Mouse (Mus musculus) limb, embryonic 14.5 days (tissue): ENCODE results near the gene Pabpn1. TPM values are rescaled to one million over a fixed set of nuclear protein-coding genes. Genes with fewer than 3 reads are reported as not detected.

Source experiments
- ATAC-seq: fragments of 200-750 bp; cut with Nextera tagmentation; 2 replicates; pipeline ENCODE4 v1.8.0; 2017; ENCODE audit warnings: low read depth, moderate number of reproducible peaks, moderate TSS enrichment; ENCODE audit not compliant: low FRiP score
- DNase-seq: peaks from one replicate; pipeline ENCODE4 v3.0.0-alpha.2; 2015; ENCODE audit warnings: low spot score
- H3K27ac ChIP-seq: fragments of 300-500 bp; sonication (generic); replicated peaks from 2 replicates; pipeline ENCODE4 v1.5.1; 2014; ENCODE audit warnings: low read depth, mild to moderate bottlenecking, low read length, moderate library complexity, mixed read lengths
- H3K27me3 ChIP-seq: fragments of 300-500 bp; sonication (generic); 2 replicates; pipeline ENCODE4 v1.6.1; 2014; ENCODE audit warnings: low read length, mixed read lengths; ENCODE audit not compliant: control insufficient read depth, insufficient read depth
- H3K36me3 ChIP-seq: fragments of 300-500 bp; sonication (generic); 2 replicates; pipeline ENCODE4 v1.6.1; 2014; ENCODE audit warnings: mild to moderate bottlenecking, low read length, moderate library complexity, mixed read lengths; ENCODE audit not compliant: control insufficient read depth, insufficient read depth
- H3K4me1 ChIP-seq: fragments of 300-500 bp; sonication (generic); 2 replicates; pipeline ENCODE4 v1.6.1; 2014; ENCODE audit warnings: antibody characterized with exemption, low read length, mixed read lengths; ENCODE audit not compliant: control insufficient read depth, insufficient read depth
- H3K4me2 ChIP-seq: fragments of 300-500 bp; sonication (generic); replicated peaks from 2 replicates; pipeline ENCODE4 v1.6.1; 2014; ENCODE audit warnings: low read depth, mild to moderate bottlenecking, low read length, moderate library complexity; ENCODE audit not compliant: severe bottlenecking
- H3K4me3 ChIP-seq: fragments of 300-500 bp; sonication (generic); replicated peaks from 2 replicates; pipeline ENCODE4 v1.5.1; 2014; ENCODE audit warnings: low read length
- H3K9ac ChIP-seq: fragments of 300-500 bp; sonication (generic); 2 replicates; pipeline ENCODE4 v1.6.1; 2014; ENCODE audit warnings: mild to moderate bottlenecking, low read depth, low read length, moderate library complexity; ENCODE audit not compliant: severe bottlenecking
- H3K9me3 ChIP-seq: fragments of 300-500 bp; sonication (generic); 2 replicates; pipeline ENCODE4 v1.6.1; 2016; ENCODE audit warnings: low read length; ENCODE audit not compliant: control insufficient read depth
- POLR2A ChIP-seq: fragments of 200-500 bp; IDR thresholded peaks from 2 replicates; pipeline ENCODE4 v1.8.0; 2012; ENCODE audit warnings: inconsistent platforms, mild to moderate bottlenecking, moderate library complexity, borderline replicate concordance; ENCODE audit not compliant: insufficient read depth, insufficient read length; ENCODE audit errors: extremely low read depth
- WGBS: fragments of 180-500 bp; shearing (Covaris S2); extraction: QIAGEN DNeasy Blood & Tissue Kit; methylation state at CpG from one replicate; pipeline ENCODE4 v1.1.7; 2014; 5-methylcytosine and 5-hydroxymethylcytosine counted together
- polyA plus RNA-seq, 2 experiments: library from polyadenylated mRNA; depleted of rRNA in 1 of 2; stranded (reverse) in 1 of 2; unstranded in 1 of 2; fragments of >200 nt; fragmentation: Nextera tagmentation in 1 of 2; extraction: Ambion mirVana in 1 of 2; gene quantifications; 2 replicates each; pipeline versions ENCODE4 v1.2.1 to v1.2.3; 2012 to 2014

The Pabpn1 gene
- polyA plus RNA-seq, 2 experiments: 137 to 495 TPM

DNA sequence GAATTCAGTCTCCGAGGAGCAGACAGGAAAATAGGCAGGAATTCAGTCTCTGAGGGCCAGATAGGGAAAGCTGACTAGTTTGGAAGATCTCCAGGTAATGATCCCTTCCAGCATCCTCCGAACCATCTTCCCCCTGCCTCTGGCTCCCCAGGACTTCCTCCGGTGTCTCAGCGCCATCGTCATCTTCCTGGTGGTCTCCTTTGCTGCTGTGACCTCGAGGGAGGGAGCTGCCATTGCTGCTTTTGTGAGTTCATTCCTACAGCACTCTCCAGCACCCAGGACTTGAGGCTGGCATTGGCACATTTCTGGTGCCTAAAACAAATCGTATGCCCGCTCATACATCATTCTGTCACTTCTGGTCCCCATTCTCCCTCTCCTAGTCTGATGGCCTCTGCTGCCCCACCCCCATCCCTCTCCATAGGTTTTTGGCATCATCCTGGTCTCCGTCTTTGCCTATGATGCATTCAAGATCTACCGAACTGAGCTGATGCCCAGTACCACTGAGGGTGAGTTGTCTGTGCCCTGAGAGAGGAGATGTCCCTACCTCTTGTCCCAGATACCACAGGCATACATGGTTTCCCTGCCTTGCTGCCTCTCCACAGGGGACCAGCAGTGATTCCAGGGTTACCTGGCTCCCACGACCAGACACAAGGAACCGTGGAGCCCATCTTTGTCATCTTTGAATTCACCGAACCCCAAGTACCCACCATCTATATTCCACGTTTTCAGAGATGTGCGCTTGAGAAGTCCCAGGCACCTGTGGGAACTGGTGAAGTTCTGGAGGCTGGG, 46.3 kb downstream of the Pabpn1 start:
- ATAC-seq (no peak), DNase-seq (no peak)
- no peak overlapping the region for H3K27ac ChIP-seq
- H3K4me3 ChIP-seq: no peak overlapping the region
- H3K4me2 ChIP-seq: no peak overlapping the region
- WGBS: 82% methylated on average over 15 of the region's 15 CpGs
- no peaks in the 10 kb centered on the region for H3K27me3 ChIP-seq
- no peak overlapping the region for H3K9ac ChIP-seq
- H3K9me3 ChIP-seq: no peaks in the 10 kb centered on the region
- H3K36me3 ChIP-seq: no peaks in the 10 kb centered on the region
- peaks cover 13% of the 10 kb centered on the region for H3K4me1 ChIP-seq
- no peak for TF ChIP-seq POLR2A

DNA sequence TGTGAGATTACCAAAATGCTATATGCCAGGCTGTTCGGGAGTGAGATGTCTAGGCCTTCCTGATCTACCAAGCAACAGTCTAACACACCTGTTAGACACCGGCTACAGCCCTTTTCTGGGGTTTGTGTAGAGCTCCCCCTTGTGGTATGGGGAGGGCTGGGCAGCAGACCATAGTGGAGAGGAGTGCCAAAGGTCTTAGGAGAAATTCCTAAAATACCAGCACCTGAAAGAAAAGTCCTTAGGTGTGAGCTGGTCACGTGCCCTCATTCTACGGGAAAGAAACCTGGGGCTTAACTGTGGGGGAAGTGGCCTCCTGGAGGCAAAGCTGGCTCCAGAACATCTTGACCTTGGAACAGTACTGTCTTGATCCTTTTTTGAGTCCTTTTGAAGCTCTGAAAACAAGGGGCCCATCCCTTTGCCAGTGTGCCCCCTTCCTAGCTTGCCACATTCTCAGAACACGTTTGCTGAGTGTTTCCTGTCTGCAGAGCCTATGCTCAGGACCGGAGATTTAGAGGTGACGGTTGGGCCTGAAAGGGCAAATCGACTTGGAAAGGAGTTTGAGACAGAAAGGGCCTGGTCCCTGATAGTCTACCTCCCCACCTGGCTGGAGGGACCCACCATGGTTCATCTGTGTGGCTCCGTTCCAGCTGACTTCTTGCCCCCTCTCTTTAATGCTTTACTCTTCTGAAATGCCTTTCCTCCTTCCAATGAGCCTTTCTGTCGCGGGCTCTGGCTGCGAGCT, 47.3 kb downstream of the Pabpn1 start:
- no peaks in the 10 kb centered on the region for H3K9me3 ChIP-seq
- H3K36me3 ChIP-seq: no peaks in the 10 kb centered on the region
- no peaks in the 10 kb centered on the region for H3K27me3 ChIP-seq
- no peak overlapping the region for H3K27ac ChIP-seq
- H3K4me3 ChIP-seq: no peak overlapping the region
- peaks cover 13% of the 10 kb centered on the region for H3K4me1 ChIP-seq
- peak; percentile 57 for DNase-seq
- TF ChIP-seq POLR2A: no peak
- peak; percentile 62 for ATAC-seq
- H3K4me2 ChIP-seq: no peak overlapping the region
- H3K9ac ChIP-seq: no peak overlapping the region
- WGBS: 51% methylated on average over 12 of the region's 12 CpGs

DNA sequence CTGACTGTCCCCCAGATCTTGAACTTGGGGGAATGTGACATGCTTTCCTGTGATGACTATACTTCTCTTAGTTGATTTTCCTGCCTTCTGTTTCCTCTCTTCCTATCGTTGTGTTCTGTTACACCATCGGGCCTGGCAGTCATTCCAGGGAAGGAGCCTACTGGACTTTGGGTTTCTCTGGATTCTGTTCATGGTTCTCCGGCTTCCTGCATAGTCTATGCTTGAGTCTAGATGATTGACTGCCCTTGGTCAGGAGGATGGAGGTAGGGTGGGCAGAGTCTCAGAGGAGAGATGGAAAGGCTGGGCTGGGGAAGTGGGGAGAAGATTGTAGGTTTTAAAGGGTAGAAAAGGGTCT, 47.9 kb downstream of the Pabpn1 start:
- Histone ChIP-seq H3K9ac (no peak overlapping the region), H3K4me1 (peaks cover 13% of the 10 kb centered on the region), H3K9me3 (no peaks in the 10 kb centered on the region), H3K27ac (no peak overlapping the region), H3K4me3 (no peak overlapping the region), H3K27me3 (no peaks in the 10 kb centered on the region), H3K4me2 (no peak overlapping the region), H3K36me3 (no peaks in the 10 kb centered on the region)
- no peak for TF ChIP-seq POLR2A
- WGBS: 74% methylated on average over 3 of the region's 3 CpGs
- no peak for ATAC-seq
- DNase-seq: no peak

DNA sequence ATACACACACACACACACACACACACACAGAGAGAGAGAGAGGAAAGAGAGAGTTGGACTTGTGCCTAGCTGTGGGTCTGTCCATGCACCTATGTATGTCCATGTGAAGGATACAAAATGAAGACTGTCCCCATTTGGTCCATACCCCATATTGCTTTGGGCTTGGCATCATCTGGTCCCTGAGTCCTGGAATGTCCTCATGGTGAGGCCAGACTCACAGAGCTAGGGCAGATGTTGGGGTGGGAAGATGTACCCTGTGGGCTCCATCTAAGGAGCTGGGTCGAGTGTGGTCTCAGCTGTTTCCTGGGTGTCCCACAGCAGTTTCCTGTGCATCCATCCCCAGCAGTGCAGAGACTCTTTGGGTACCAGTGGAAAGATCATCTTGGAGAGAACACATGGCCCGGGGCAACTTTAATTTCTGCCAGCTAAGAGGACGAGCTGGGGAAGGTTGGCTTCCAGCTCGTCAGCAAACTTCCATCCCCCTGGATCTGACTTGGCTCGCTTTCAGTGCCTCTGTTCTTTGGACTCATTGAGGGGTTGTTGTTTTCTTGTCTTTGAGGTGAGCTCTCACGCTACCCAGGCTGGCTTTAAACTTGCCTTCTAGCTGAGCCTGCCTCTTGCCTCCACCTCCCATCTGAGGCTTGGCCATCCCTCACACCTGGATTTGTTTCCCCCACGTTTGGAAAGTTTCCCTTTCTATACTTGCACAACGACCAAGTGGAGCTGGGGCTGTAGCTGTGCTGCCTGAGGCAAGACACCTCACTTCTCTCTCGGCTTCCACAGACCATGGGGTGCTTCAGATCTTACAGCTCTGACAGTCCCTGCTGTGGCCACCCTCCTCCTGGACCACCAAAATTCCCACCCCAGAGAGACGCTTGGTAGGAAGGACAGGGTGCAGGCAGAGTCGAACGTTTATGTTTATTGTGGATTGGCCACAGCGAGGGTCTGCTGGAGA, 49.0 kb downstream of the Pabpn1 start:
- Histone ChIP-seq H3K9me3 (no peaks in the 10 kb centered on the region), H3K27me3 (no peaks in the 10 kb centered on the region), H3K27ac (no peak overlapping the region), H3K36me3 (no peaks in the 10 kb centered on the region), H3K9ac (no peak overlapping the region), H3K4me2 (no peak overlapping the region), H3K4me3 (no peak overlapping the region), H3K4me1 (peaks cover 9% of the 10 kb centered on the region)
- ATAC-seq (no peak), DNase-seq (no peak)
- 55% methylated on average over 13 of the region's 13 CpGs for WGBS
- TF ChIP-seq POLR2A: no peak

DNA sequence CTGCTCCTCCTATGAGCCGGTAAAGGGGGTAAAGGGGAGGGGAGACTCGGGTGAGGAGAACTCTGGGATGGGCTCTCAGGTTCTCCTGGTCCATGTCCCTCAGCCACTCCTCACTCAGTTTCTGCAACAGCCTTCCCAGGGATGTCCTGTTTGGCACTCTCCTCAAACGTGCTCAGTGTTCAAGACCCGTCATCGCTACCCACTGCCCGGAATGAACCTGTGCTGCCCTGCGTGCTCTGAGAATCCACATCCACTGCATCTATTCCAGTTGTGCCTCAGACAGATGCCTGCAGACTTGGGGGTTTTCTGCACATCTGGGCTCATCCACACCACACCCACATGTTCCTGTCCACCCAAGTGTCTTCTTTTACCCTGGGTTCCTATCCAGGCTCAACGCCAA, 50.2 kb downstream of the Pabpn1 start:
- ATAC-seq: no peak
- TF ChIP-seq POLR2A: no peak

More for the DNA sequence above, 50.2 kb downstream of the Pabpn1 start:
- H3K9ac ChIP-seq: no peak overlapping the region
- H3K4me2 ChIP-seq: no peak overlapping the region
- H3K4me1 ChIP-seq: 0 out of 2 replicates have a peak, but pooled peaks cover under 1% of the 10 kb centered on the region
- no peak overlapping the region for H3K27ac ChIP-seq
- no peaks in the 10 kb centered on the region for H3K9me3 ChIP-seq
- H3K4me3 ChIP-seq: no peak overlapping the region
- no peak for DNase-seq
- H3K36me3 ChIP-seq: no peaks in the 10 kb centered on the region
- 85% methylated on average over 8 of the region's 8 CpGs for WGBS
- no peaks in the 10 kb centered on the region for H3K27me3 ChIP-seq
